Mouse (Mus musculus) megakaryocyte, adult 5-6 weeks (primary cell): ENCODE measurements around the gene Sik2. TPM values are rescaled to one million over a fixed set of nuclear protein-coding genes. Genes with fewer than 3 reads are reported as not detected.

Experiments used
- ATAC-seq: 2 replicates; pipeline ENCODE4 v1.8.0; 2016; ENCODE audit warnings: mild to moderate bottlenecking, inconsistent platforms; ENCODE audit not compliant: poor library complexity, severe bottlenecking
- total RNA-seq, 2 experiments: library from RNA; stranded (forward) in 1 of 2; stranded (reverse) in 1 of 2; fragments of 153-499, 151-499 nt in 1 of 2; fragments of 221-1000, 200-1000 nt in 1 of 2; gene quantifications; 2 replicates each; pipeline versions ENCODE4 v1.2.3 to v1.2.4; 2015 to 2017

Sik2 gene
- total RNA-seq, 2 experiments from 2014 or later, result 15.6 to 26.8 TPM

GRCm38 (mm10) chr9:50847606-50848368 is 161.1 kb downstream of the Sik2 start:
- ATAC-seq, result no peak

GRCm38 (mm10) chr9:50847133-50847532 is 161.7 kb downstream of the Sik2 start:
- ATAC-seq, result no peak

GRCm38 (mm10) chr9:50845547-50845946 is 163.3 kb downstream of the Sik2 start:
- no peak for ATAC-seq

GRCm38 (mm10) chr9:50845081-50845480 is 163.8 kb downstream of the Sik2 start, which contains the start of gene Ppp2r1b:
Ppp2r1b (plus strand) TSS chr9:50845301.
- no peak for ATAC-seq

Other genes with a start within 250 kb of the Sik2 start
- gene Fdxacb1, start 240.8 kb downstream of the Sik2 start, total RNA-seq (2015), result 5.8 and 6.4 TPM in 2 replicates
- gene Fdxacb1, start 240.8 kb downstream of the Sik2 start, total RNA-seq (2017), result 4.7 and 4.8 TPM in 2 replicates
- gene Alg9, start 234.1 kb downstream of the Sik2 start, total RNA-seq (2015), result 13.1 and 14.3 TPM in 2 replicates
- gene Alg9, start 234.1 kb downstream of the Sik2 start, total RNA-seq (2017), result 13.4 and 15.1 TPM in 2 replicates
- 14.7 and 15.1 TPM in 2 replicates for gene 1110032A03Rik, start 233.6 kb downstream of the Sik2 start, total RNA-seq (2015)
- 10.6 and 14.2 TPM in 2 replicates for gene 1110032A03Rik, start 233.6 kb downstream of the Sik2 start, total RNA-seq (2017)
- gene Ppp2r1b, start 163.8 kb downstream of the Sik2 start, total RNA-seq (2015), result 17.8 and 18.7 TPM in 2 replicates
- 24.0 and 26.6 TPM in 2 replicates for gene Ppp2r1b, start 163.8 kb downstream of the Sik2 start, total RNA-seq (2017)
- gene Btg4, start 51.8 kb upstream of the Sik2 start, total RNA-seq (2015), result not detected in 2 replicates
- not detected in 2 replicates for gene Btg4, start 51.8 kb upstream of the Sik2 start, total RNA-seq (2017)
- gene Layn, start 68.0 kb upstream of the Sik2 start, total RNA-seq (2015), result 5.9 and 8.1 TPM in 2 replicates
- 16.3 and 20.6 TPM in 2 replicates for gene Layn, start 68.0 kb upstream of the Sik2 start, total RNA-seq (2017)
- not detected in 2 replicates for gene 4833427G06Rik, start 93.0 kb upstream of the Sik2 start, total RNA-seq (2015)
- gene 4833427G06Rik, start 93.0 kb upstream of the Sik2 start, total RNA-seq (2017), result not detected in 2 replicates
- not detected in 2 replicates for gene Gm32742, start 156.4 kb upstream of the Sik2 start, total RNA-seq (2015)
- not detected in 2 replicates for gene Gm32742, start 156.4 kb upstream of the Sik2 start, total RNA-seq (2017)
- 0.59 TPM in 1 of 2 replicates, not detected in the other for gene Pou2af1, start 204.6 kb upstream of the Sik2 start, total RNA-seq (2015)
- 0.22 and 0.85 TPM in 2 replicates for gene Pou2af1, start 204.6 kb upstream of the Sik2 start, total RNA-seq (2017)